Mouse (Mus musculus): ENCODE data around the gene Rab17.

Rab17 gene

DNA sequence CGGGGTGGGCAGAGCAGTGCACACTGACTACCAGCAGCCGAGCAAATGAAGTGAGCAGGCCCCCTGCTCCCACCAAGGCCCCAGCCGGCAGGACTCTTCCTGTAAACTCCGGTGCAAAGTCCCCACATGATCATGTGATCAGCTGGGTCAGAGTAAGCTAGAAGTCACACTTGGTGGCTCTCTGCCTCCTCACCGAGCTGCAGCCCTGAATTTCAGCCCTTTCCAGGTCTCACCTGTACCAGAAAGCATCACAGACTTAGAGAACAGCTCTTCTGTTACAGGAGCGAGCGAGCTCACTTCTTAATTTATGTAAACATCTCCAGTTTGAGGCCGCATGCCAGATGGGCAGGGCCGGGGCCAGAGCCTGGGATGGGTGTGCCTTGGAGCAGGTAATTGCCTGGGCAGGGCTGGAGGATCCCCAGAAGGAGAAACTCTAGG, at the start of gene Rab17:
Gene Rab17 (minus strand): TSS at position 315 of the 438 bp plus-strand sequence.
- DNase-seq (ENCODE audit: low spot score in 2 of 2), result no peak

DNA sequence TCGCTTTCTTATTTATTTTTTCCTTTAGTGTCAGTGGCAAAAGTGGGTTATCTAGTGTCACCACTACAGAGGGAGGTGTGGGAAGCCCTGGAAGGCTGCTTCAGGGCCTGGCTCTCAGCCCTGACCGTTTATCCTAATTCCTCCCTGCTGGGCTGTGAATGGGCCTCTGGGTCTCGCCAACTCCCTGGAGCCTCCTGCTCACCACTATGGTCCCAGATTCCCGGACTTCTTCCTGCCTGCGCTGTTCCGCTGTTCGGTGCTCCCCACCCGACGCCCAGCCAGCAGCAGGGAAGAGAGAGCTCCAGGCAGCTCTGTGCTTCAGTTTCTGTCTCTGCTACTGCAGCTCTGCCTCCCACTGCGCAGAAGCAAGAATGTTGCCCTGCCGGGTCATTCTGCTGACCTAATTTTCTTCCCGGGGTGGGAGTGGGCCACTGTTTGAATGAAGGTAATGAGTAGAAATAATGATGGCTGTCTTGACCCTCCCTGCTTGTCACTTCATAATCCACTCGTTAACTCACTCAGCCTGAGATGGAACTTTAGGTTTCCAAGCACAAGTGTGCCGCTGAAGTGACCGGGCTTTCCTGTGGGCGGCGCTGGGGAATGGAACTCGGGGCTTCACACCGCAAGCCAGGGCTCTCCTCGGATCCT, 47.8 kb upstream of the Rab17 start:
- no peak for DNase-seq (ENCODE audit: low spot score in 2 of 2)

DNA sequence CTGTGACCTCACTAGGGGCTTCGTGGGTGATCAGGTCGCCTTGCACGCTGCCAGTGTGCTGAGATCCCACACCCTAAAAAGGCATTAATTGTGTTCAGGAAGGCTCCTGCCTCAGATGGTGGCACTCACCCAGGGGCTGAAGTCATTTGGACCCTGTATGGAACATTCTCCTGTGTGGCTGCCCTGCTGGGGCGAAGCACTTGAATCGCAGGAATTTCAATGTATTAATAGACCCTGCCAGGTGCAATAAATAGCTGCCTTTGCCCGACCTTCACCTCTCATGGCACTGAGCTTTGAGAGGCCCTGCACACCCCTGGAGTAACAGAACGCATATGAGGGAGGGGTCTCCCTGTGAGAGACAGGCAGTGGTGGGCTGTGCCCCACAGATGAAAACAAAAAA, 46.1 kb upstream of the Rab17 start:
- DNase-seq (ENCODE audit: low spot score in 2 of 2), result no peak

DNA sequence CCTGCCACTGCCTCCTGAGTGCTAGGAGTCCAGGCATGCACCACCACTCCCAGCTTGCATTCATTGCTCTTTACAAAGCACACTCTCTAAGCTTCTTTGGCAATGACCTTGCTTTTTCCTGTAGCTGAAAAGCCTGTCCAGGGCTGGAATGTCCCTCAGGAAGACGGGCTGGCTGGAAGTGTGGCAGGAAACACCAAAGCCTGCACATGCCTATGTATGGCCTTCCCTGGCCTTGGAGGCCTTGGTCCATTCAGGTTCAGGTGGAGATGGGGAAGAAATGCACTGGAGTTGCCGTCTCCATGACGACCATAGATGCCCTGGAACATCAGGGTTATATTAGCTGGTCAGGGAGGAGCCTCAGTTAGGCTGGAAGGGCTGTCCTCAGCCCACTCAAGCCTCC, 44.3 kb upstream of the Rab17 start:
- no peak for DNase-seq (ENCODE audit: low spot score in 2 of 2)

DNA sequence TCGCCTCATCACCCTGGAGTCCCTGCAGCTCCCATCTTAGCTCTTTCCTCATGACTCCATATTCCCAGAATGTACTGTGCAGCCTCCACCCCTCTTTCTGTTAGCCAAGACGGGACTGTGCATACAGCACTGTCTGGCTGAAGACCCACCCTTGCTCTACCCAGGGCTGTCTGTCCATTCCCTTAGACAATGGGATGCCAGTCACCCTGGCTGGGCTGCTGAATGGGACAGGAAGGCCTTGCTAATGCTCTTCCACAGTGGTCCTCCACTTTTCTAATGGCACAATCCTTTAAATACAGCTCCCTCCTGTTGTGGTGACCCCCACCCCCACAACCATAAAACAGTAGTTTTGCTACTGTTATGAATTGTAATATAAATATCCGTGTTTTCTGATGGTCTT, 41.9 kb upstream of the Rab17 start:
- DNase-seq (ENCODE audit: low spot score in 2 of 2), result no peak

DNA sequence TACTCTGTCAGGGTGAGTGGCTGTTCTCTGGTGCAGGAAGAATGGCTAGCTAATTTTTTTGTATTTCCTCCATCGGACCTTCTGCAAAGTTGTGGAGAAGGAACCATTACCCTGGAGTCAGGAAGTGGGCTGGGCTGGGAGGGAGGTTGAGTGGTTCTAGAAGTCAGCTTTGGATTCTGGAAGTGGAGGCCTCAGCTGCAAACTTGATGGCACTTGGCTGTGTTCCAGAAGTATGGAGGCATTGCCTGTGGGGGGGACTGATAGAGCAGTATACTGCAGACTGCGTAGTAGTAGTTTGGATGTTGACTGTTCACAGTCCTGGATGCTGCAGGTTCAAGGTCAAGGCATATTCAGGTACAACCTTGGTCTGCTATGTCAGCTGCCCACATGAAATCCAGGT, 41.3 kb upstream of the Rab17 start:
- DNase-seq (ENCODE audit: low spot score in 2 of 2), result no peak

DNA sequence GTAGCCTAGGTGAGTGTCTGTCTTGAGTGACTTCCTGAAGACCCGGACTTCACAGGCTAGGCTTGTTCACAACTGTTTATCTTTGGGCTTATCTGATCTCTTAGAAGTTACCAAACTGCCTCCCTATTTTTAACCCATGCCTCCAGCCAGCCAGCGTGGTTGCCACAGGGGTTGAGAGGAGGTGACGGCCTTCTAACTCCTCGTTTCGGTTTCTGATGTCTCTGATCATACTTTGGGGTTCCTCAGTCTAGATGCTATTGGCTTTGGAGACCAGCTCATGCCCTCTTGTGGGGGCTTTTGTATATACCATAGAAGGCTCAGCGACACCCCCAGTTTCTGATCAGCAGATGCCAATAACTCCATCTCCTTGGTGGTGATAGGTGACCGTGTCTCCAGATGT, 40.8 kb upstream of the Rab17 start:
- DNase-seq (ENCODE audit: low spot score in 2 of 2), result no peak

DNA sequence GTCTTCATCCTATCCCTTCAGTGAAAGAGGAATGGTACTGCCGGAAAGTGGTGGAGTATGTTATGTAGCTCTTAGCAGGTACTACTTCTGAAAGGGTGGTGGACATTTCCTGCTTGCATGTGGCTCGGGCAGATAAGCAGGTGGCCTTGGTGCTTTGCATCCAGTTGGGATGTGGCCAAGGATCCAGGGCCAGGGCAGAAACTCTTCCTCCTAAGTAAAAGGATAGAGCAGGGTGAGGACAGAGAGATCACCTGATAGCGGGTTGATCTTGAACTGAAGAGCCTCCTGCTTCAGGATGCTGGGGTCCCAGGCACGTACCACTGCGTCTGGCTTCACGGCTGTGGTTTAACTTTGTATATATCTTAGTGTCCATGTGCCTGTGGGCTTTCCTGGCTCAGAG, 39.8 kb upstream of the Rab17 start:
- no peak for DNase-seq (ENCODE audit: low spot score in 2 of 2)

DNA sequence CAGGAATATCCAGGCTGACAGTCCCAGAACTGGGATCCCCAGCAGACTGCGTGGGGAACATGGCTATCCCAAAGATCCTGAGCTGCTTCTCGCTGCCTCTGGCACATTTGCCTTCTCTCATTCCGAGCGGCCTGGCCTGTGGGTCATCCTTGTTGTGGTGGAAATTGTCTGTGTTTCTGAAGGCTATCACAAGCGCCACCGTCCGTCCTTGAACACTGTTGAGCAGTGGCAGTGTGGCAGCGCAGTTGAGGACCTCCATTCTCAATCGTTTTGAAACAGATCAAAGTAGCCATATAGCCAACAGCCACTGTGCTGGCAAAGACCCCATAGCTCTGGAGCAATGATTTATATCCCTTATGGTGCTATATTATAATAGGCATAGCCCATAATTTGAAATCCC, 39.3 kb upstream of the Rab17 start:
- DNase-seq (ENCODE audit: low spot score in 2 of 2), result no peak

DNA sequence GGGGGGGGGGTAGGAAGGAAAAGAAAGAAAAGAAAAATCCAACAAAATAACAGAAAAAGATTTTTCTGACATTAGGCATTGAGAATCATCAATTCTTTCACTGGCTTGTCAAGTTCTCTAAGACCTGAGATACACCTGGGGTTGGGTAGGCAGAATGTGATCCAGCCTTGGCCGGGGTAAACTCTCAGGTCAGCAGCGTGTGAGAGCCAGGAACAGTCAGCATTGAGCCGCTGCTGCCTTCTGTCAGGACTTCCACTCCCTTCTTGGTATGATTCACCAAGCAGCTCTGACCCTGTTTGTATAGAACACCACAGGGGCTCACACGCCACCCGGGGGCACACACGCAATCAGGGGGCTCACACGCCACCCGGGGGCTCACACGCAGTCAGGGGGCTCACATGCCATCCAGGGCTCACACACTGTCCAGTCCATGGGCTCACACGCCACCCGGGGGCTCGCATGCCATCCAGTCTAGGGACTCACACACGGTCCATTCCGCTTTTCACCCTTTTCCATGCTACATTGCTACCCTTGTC, 38.8 kb upstream of the Rab17 start:
- no peak for DNase-seq (ENCODE audit: low spot score in 2 of 2)

DNA sequence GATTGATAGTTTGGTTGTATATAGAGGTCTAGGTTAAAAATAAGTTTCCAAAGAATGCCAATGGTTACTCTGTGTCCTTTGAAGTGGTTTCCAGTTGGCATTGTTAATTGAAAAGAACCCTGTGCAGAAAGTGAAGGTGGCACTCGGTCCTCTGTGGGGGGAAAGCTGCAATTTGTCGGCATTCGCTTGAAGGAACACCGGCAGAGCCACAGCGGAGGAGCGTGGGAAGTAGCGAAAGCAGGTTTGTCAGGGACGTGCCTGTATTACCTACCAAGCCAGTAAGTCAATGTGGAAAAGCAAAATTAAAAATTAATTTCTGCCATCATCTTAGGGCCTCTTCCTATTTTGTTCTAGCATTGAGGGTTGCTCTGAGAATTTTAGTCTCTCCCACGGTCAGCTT, 37.2 kb upstream of the Rab17 start:
- DNase-seq (ENCODE audit: low spot score in 2 of 2), result no peak

DNA sequence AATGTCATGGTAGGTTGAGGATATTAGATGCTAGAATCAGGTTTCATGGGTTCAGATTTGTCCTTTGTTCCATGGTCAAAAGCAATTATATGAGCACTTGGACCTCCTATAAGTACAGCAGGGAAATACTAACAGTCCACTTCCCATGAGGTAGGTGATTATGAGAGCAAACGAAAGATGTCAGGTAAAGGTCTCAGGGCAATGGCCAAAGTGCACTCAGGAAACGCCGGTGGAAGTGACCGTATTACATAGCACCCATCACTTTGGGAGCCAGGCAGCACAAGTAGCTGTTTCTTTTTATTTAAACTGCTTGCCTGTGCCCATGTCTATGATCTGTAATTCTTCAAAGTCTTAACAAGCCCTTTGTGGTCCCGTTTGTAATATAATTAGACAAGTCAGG, 36.6 kb upstream of the Rab17 start:
- no peak for DNase-seq (ENCODE audit: low spot score in 2 of 2)

DNA sequence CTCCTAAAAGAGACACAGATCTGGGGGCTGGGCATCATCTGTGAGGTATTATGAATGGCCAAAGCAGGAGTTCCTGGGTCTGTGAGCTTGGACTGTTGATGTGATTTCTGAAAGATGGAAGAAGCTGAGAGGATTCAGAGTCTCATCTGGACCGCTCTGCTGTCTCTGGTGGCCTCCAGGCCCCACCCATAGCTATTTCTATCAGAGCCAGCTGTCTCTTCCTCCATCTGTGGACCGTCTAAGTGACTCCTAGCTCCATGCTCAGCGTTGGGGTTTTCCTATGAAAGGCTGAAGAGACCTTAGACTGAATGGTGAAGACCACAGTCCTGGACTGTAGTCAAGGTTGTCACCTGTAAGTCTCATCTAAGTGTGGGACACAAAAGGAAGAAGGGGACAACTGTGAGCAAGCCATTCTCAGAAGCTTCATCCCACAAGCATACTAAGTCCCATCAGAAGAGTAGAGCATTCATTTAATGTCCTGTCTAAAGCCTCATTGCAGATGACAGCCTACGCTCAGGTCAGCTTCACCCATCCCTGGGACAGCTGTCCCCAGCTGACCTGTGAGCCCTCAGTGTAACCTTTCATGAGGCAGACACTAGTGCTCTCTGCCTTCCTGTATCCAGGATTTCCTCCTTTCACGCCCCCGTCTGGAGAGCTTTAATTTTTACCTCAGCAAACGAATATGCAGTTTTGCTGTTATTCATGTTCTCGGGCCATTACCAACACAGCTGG, 34.2 kb upstream of the Rab17 start:
- DNase-seq (ENCODE audit: low spot score in 2 of 2), result no peak

DNA sequence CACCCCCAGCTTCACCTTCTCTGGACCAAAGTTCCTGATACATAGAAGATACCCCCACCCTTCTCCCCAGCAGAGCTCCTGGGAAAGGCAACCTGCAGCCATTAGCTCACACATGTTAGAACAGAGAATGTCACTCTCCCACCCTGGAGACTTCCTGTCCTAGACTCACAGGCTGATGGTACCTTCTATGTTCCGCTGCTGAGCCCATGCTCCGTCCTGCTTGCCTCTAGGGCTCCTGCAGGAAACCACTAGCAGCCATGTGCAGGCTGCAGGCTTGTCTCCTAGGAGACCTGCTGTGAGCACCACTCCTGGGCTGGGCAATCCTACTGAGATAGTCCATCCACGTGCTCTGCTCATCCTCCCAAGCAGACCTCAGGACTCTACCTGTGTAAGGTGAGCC, 33.2 kb upstream of the Rab17 start:
- no peak for DNase-seq (ENCODE audit: low spot score in 2 of 2)

DNA sequence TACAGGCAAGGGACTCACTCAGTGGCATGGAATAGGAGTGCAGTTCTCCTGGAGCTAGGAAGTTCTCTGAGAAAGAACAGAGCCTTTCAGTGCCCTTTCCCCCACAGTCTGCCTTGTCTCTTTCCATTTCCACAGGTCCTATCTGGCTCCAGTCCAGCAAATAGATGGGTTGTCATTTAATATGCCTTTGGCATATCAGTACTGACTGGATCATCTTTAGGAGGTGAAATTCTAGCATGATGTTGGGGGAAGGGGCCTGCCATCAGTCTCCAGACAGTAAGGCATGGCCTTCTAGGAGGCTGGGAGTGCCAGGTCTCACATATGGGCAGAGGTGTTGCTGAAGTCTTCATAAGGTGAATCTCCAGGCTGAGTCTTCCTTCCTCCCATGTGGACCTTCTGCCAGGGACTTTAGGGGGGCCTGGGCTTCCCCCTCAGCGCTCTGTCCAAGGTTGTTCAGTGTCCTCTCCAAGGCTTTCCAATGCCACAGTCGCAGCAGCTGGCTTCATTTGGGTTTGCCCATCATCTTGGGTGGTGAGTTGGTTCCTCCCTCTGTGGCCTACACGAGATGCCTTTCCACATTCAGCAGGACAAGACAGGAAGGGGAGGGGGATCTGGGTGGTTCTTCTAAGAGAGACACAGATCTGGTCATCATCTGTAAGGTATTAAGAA, 32.5 kb upstream of the Rab17 start:
- DNase-seq (ENCODE audit: low spot score in 2 of 2), result no peak

DNA sequence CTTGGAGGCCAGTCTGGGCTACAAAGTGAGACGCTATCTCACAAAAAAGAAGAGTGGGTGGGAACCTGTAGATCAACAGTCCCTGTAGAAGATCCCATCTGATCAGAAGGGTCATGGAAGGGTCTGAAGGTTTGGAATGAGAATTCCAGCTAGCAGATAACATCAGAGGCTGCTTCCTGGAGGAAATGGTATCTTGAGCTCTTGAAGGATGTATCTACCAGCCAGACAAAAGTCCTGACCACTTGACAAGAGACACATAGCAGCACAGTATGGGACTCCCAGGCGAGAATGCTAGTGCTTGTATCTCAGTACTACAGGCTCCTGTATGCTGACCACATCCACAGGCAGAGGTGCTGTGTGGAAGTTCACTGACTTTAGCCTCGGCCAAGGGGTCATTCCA, 31.6 kb upstream of the Rab17 start:
- no peak for DNase-seq (ENCODE audit: low spot score in 2 of 2)

DNA sequence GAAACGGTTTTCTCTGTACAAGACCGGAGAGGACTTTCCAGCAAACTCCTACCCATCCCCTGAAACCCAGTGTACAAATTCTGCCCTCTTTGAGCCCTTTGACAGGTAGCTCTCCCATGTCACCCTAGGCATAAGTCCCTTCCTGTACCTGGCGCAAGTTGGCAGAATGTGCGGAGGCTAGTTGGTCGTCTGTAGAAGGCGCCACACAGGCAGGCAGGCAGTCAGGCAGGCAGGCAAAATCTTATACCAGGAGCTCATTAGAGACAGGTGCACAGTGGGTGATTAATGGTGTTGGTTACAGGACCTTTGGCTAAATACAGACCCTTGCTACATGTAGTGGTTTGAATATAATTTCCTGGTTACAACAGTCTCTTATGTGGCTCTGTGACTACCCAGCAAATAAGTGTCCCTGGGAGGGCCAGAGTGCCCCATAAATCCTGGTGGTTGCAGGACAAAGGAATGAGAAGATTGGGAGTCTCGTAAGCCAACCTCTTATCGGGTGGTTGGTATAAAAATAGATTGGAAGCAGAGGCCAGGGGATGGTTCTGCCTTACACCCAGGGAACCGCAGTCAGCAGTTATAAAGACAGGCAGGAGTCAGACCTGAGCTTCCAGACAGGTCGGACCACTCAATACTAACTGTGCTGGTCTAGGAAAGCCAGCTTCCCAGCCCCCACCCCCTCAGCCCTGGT, 30.6 kb upstream of the Rab17 start:
- no peak for DNase-seq (ENCODE audit: low spot score in 2 of 2)

DNA sequence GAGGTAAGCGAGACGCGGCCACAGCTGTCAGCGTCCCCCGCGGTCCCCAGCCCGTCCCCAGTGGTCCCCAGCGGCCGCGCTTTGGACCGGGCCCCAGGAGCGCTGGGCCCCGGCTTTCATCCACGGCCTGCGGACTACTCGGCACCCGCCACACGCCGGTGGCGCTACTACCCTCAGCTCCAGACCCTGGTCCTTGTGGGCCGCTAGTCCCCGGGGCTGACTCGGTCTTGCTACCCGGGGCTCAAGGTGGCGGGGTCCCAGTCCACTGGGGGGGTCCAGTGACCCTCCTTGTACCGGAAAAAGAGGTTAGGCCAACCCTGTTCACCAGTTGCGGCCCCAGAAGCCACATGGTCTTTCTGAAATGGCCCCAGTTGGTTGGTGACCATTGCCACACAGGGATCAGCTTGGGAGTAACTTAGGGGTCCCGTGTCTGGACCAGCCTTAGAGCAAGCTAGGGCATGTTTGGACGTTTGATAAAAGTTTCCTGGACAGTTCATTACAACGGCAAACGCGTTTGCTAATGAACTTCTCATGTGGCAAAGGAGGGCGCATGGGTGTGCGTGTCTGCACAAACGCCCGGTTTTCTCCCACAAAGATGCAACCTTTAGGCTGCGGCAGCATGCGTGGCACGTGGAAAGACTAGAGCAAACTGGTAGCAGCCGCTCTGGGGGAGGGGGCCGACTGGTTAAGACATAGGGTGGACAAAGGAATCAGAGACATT, 29.6 kb upstream of the Rab17 start:
- no peak for DNase-seq (ENCODE audit: low spot score in 2 of 2)

DNA sequence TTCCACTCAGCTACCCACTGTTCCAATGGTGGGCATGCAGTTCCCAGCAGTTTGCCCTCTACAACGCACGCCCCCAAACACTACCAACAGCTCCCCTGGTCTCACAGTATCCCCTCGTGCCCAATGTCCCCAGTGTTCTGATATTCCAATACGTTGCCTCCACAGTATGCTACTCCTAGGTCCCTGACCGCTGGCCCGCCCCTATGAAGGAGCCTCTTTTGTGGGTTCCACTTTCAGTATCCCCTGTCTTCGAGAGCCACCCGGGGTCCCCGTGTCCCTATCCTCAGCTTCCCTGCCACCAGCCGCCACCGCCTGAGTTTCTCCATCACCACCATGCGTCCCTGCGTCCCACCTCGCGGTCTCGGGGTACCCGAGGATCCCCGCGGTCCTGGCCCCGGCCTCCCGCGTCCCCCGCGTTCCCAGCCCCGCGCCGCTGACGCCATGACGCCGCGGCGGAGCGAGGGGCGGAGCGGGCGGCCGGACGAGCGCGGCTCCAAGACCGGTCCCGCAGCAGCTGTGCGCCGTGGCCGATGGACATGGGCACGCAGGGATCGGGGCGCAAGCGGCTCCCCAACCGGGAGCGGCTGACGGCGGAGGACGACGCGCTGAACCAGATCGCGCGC, 28.9 kb upstream of the Rab17 start, which contains the start of gene Lrrfip1:
Gene Lrrfip1 (plus strand): TSS at position 470 of the 623 bp plus-strand sequence.
- DNase-seq (ENCODE audit: low spot score in 2 of 2), result no peak

DNA sequence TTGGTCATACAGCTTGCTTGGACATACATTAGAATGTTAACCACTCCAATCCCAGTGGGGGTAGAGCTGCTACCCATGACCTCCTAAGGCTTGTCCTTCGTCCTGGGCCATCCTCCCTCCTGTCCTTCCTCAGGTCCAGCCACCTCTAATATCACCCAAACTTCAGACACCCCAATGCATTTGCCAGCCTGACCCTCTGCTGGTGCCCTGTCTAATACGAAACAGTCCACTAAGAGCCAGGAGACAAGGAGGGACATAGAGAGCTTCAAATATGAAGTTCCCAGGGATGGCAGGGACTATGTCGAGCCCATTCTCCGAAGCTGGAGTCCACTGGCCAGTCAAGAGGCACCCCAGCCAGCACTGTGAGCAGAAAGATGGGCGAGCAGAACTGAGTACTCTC, 28.2 kb upstream of the Rab17 start:
- DNase-seq (ENCODE audit: low spot score in 2 of 2), result no peak

DNA sequence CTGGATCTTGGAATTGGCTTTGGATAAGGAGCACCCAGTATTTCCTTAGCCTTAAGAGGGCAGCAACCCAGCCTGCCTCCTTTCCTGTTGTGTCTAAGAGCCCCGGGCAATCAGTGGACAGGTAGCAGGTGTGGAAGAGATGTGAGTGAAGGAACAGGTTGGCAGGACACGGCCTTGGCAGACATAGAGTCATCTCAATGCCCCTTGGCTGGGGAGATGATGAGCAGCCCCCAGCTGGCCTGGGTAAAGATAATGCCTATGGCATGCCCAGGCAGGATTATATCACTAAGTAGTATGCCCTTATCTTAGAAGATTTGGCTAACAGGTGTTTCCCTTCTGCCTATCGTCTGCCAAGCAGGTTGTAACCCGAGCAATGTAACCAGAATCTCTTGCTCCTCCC, 27.7 kb upstream of the Rab17 start:
- DNase-seq (ENCODE audit: low spot score in 2 of 2), result no peak
